Mouse (Mus musculus) thymus, adult 2 months (tissue): ENCODE measurements around the gene Fbxw7.

Experiments used
- CTCF ChIP-seq: fragments of 200-500 bp; IDR thresholded peaks from 2 replicates; pipeline ENCODE4 v1.5.1; 2012; ENCODE audit warnings: mild to moderate bottlenecking, control low read depth, low read length, moderate library complexity, borderline replicate concordance; ENCODE audit not compliant: control insufficient read depth, poor library complexity, insufficient read depth; ENCODE audit errors: extremely low read depth
- POLR2A ChIP-seq: fragments of 200-500 bp; IDR thresholded peaks from 2 replicates; pipeline ENCODE4 v1.6.1; 2012; ENCODE audit warnings: mild to moderate bottlenecking, low read length, control low read depth, moderate library complexity; ENCODE audit not compliant: control insufficient read depth, poor library complexity, insufficient read depth; ENCODE audit errors: extremely low read depth

DNA sequence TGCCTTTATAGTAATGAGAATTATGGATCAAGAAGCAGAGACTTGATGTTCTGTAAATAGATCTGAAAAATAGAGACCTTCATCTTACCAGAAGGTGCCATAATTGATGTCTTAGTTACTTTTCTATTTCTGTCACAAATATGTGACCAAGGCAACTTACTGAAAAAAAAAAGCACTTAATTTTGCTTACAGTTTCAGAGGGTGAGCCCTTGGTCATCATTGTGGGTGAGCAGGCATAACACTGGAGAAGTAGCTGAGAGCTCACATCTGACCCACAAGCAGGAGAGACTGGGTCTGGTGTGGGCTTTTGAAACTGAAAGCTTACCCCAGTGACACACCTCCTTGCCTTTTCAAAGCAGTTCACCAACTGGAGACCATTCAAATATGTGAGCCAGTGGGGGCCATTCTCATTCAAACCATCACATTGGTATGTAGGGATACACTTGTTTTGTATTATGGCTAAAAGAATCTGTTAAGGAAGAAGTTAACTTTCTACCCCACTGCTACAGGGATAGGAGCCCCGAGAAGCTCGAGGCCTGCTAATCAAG lies 5.7 kb downstream of the Fbxw7 start:
- no peak for TF ChIP-seq POLR2A
- TF ChIP-seq CTCF = no peak
